ENCODE assay signal across 8 mouse cellular contexts in the genomic region with DNA sequence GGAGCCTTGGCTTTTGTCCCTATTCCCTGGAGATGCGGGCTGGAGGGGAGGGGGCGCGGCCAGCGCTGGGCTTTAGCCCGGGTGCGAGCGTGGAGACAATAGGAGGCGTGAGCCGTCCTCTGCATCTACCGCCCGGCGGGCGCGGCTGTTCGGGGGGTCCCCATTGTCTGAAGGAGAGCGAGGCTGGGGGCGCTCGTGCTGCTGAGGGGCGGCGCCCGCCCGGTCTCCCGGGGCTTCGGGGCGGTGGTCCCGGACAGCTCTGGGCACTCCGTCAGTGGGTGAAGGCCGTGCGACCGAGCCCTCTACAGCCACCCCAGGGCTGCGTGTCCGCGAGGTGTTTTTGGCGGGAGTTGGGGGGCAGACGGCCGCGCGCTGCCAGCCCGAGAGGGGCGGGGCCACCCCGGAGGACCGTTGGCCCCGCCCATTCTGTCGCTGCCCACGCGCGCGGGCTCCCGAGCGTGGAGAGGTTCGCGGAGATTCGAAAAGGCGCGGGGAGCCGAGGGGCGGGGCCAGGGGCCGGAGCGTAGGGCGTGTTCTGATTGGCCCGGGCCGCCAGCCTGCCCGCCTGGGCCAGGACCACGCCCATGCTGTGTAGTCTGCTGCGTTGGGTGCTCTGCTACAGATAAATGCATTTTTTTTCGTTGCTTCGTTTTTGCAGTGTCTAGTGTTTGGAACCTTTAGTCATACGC. TPM values are rescaled to one million over a fixed set of nuclear protein-coding genes. Genes with fewer than 3 reads are reported as not detected.
DNase-seq lines count a peak whose midpoint lies in the region; ATAC-seq and TF ChIP-seq lines count a peak whose summit lies in the region.

No protein-coding gene starts in this region.

- peak overlapping the region; percentile 42 for H3K4me3 ChIP-seq in cortical plate, adult 2 months (ENCODE audit: insufficient read depth, low read length)

- peaks cover 10% of the 10 kb centered on the region for H3K4me1 ChIP-seq in cortical plate, adult 2 months (ENCODE audit: control insufficient read depth, insufficient read depth, low read length)

- intact Hi-C loops in left cerebral cortex, postnatal 10 days (cut with DNase I) = no loop called here

- TF ChIP-seq POLR2A in cortical plate, adult 2 months (IDR thresholded peaks at IDR 0.05; ENCODE audit: extremely low read depth, insufficient read depth, low read length) = no peak

- DNase-seq in gastrocnemius, postnatal 10 days = peak; percentile 96
- DNase-seq in left cerebral cortex, postnatal 10 days (ENCODE audit: extremely low spot score in 1 of 2, low spot score in 2 of 2) = peak; percentile 92 to 97
- DNase-seq in right cerebral cortex, postnatal 25 days = peak; percentile 93
- peak; percentile 93 to 96 for DNase-seq in urinary bladder, postnatal 4 days (ENCODE audit: low spot score in 2 of 2)

- TF ChIP-seq CTCF in cortical plate, adult 2 months (IDR thresholded peaks at IDR 0.05; ENCODE audit: extremely low read depth, insufficient read depth, low read length) = no peak

- H3K27ac ChIP-seq in cortical plate, adult 2 months (ENCODE audit: insufficient read depth, low read length) = no peak overlapping the region

- peak; percentile 87 for ATAC-seq in activated CD4-positive, CD25-positive, alpha-beta regulatory T cell, adult 4 months
- peak; percentile 79 for ATAC-seq in inflammation-experienced regulatory T-cells, adult 6 months
- peak; percentile 84 for ATAC-seq in megakaryocyte-erythroid progenitor cell, adult 5-6 weeks (replicated peaks; ENCODE audit: low FRiP score, low TSS enrichment, poor library complexity, severe bottlenecking)

RNA-seq across cellular contexts. Expression of a gene that starts 0.6 kb away (rescaled TPM):
- 100 to 1,000 TPM; 262 to 341 TPM for polyA plus RNA-seq in activated CD4-positive, CD25-positive, alpha-beta regulatory T cell, adult 4 months (2017; shearing (Covaris generic))
- polyA plus RNA-seq in cortical plate, adult 2 months (2012; rRNA removed) = 901 and 956 TPM in 2 replicates
- 10 to 100 TPM; 71.2 to 74.5 TPM for total RNA-seq in gastrocnemius, postnatal 10 days (2021)
- polyA plus RNA-seq in inflammation-experienced regulatory T-cells, adult 6 months (2017; shearing (Covaris generic)) = 100 to 1,000 TPM in 1 of 3 experiments, 10 to 100 TPM in 2; 62.2 to 637 (median 91.9) TPM
- 1,000 to 10,000 TPM; 1,910 to 2,141 TPM for total RNA-seq in left cerebral cortex, postnatal 10 days (2021)
- total RNA-seq in megakaryocyte-erythroid progenitor cell, adult 5-6 weeks (2014; fragmentation: Nextera tagmentation) = 600 and 836 TPM in 2 replicates
- total RNA-seq in megakaryocyte-erythroid progenitor cell, adult 5-6 weeks (2017) = 1,250 and 1,264 TPM in 2 replicates

RNA-seq across cellular contexts. Expression of a gene that starts 27.8 kb away (rescaled TPM):
- 10 to 100 TPM; 23.9 to 27.1 TPM for polyA plus RNA-seq in activated CD4-positive, CD25-positive, alpha-beta regulatory T cell, adult 4 months (2017; shearing (Covaris generic))
- polyA plus RNA-seq in cortical plate, adult 2 months (2012; rRNA removed) = 78.7 and 81.5 TPM in 2 replicates
- 1 to 10 TPM; 6.5 to 6.8 TPM for total RNA-seq in gastrocnemius, postnatal 10 days (2021)
- polyA plus RNA-seq in inflammation-experienced regulatory T-cells, adult 6 months (2017; shearing (Covaris generic)) = 10 to 100 TPM; 22.5 to 35.0 (median 31.7) TPM
- total RNA-seq in left cerebral cortex, postnatal 10 days (2021) = 10 to 100 TPM; 44.2 to 51.7 TPM
- 0.66 and 1.3 TPM in 2 replicates for total RNA-seq in megakaryocyte-erythroid progenitor cell, adult 5-6 weeks (2014; fragmentation: Nextera tagmentation)
- total RNA-seq in megakaryocyte-erythroid progenitor cell, adult 5-6 weeks (2017) = 0.47 and 0.80 TPM in 2 replicates

RNA-seq across cellular contexts. Expression of a gene that starts 42.1 kb away (rescaled TPM):
- 1 to 10 TPM in 1 of 2 experiments, under 1 TPM in 1; 0.70 to 3.2 TPM for polyA plus RNA-seq in activated CD4-positive, CD25-positive, alpha-beta regulatory T cell, adult 4 months (2017; shearing (Covaris generic))
- 0.23 and 0.31 TPM in 2 replicates for polyA plus RNA-seq in cortical plate, adult 2 months (2012; rRNA removed)
- total RNA-seq in gastrocnemius, postnatal 10 days (2021) = 1 to 10 TPM in 1 of 2 experiments, under 1 TPM in 1; 0.99 to 1.2 TPM
- polyA plus RNA-seq in inflammation-experienced regulatory T-cells, adult 6 months (2017; shearing (Covaris generic)) = 1 to 10 TPM in 1 of 3 experiments, under 1 TPM in 2; 0.44 to 7.2 (median 0.94) TPM
- 1 to 10 TPM in 1 of 2 experiments, under 1 TPM in 1; 0.88 to 1.0 TPM for total RNA-seq in left cerebral cortex, postnatal 10 days (2021)
- total RNA-seq in megakaryocyte-erythroid progenitor cell, adult 5-6 weeks (2014; fragmentation: Nextera tagmentation) = 18.4 and 23.7 TPM in 2 replicates
- 34.6 and 45.8 TPM in 2 replicates for total RNA-seq in megakaryocyte-erythroid progenitor cell, adult 5-6 weeks (2017)

Comparison
In these comparisons a context has a peak if more than half of its experiments do, and no peak if none do; other contexts are left out.
1. RNA of a gene that starts 0.6 kb away (total RNA-seq): 1,910 to 2,141 TPM in left cerebral cortex, postnatal 10 days and 600 to 1,264 TPM in megakaryocyte-erythroid progenitor cell, adult 5-6 weeks; 71.2 to 74.5 TPM in gastrocnemius, postnatal 10 days; every median in the first group is over 4 times any median in the second.
2. RNA of a gene that starts 27.8 kb away (total RNA-seq): 44.2 to 51.7 TPM in left cerebral cortex, postnatal 10 days; 6.5 to 6.8 TPM in gastrocnemius, postnatal 10 days and 0.47 to 1.3 TPM in megakaryocyte-erythroid progenitor cell, adult 5-6 weeks; every median in the first group is over 4 times any median in the second.
3. RNA of a gene that starts 42.1 kb away (total RNA-seq): 18.4 to 45.8 TPM in megakaryocyte-erythroid progenitor cell, adult 5-6 weeks; 0.99 to 1.2 TPM in gastrocnemius, postnatal 10 days and 0.88 to 1.0 TPM in left cerebral cortex, postnatal 10 days; every median in the first group is over 4 times any median in the second.
4. Peak in every context shown above with its lines, with median percentiles within 50 percentile points of each other: ATAC-seq and DNase-seq.